Mouse (Mus musculus): Measurements from ENCODE around the gene Tsnax.

Gene Tsnax

DNA sequence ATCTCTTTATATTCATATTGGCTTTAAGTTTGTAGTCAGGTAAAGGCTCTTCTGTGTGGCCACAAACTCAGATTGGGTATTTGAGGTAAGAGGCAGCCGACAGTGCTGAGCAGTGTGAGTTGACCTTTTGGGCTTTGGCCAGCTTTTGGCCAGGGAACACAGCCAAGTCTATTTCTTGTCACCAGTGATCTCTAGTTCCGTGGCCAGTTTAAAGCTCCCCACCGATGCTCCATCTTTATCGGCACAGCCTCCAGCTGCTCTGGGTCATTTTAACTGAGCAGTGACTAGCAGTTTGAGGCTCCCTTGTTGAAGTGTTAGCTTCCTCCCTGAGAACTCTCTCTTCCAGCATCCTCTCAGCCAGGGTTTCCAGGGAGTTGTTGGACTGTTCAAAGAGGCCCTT, 70.9 kb downstream of the Tsnax start:
- DNase-seq (ENCODE audit: low read depth) = no peak

Data from naive thymus-derived CD4-positive, alpha-beta T cell, adult 2 months (primary cell).